Mouse (Mus musculus) embryonic facial prominence, embryonic 12.5 days (tissue): ENCODE data around the gene Lpcat3. TPM values are rescaled to one million over a fixed set of nuclear protein-coding genes. Genes with fewer than 3 reads are reported as not detected.

Experiments
- ATAC-seq: fragments of 200-750 bp; cut with Nextera tagmentation; 2 replicates; pipeline ENCODE4 v1.8.0; 2017; ENCODE audit not compliant: insufficient number of reproducible peaks, insufficient read depth, low FRiP score, low TSS enrichment
- H3K27ac ChIP-seq: fragments of 300-500 bp; sonication (generic); 2 replicates; pipeline ENCODE4 v1.5.1; 2016; ENCODE audit warnings: mild to moderate bottlenecking
- H3K27me3 ChIP-seq: fragments of 300-500 bp; sonication (generic); 2 replicates; pipeline ENCODE4 v1.6.1; 2016; ENCODE audit warnings: mild to moderate bottlenecking, moderate library complexity
- H3K36me3 ChIP-seq: fragments of 300-500 bp; sonication (generic); 2 replicates; pipeline ENCODE4 v1.6.1; 2016; ENCODE audit warnings: mild to moderate bottlenecking
- H3K4me1 ChIP-seq: fragments of 300-500 bp; sonication (generic); 2 replicates; pipeline ENCODE4 v1.6.1; 2016
- H3K4me2 ChIP-seq: fragments of 300-500 bp; sonication (generic); replicated peaks from 2 replicates; pipeline ENCODE4 v1.6.1; 2016; ENCODE audit warnings: mild to moderate bottlenecking, moderate library complexity
- H3K4me3 ChIP-seq: fragments of 300-500 bp; sonication (generic); 2 replicates; pipeline ENCODE4 v1.5.1; 2016; ENCODE audit warnings: mild to moderate bottlenecking
- H3K9ac ChIP-seq: fragments of 300-500 bp; sonication (generic); 2 replicates; pipeline ENCODE4 v1.6.1; 2016; ENCODE audit warnings: mild to moderate bottlenecking, moderate library complexity
- H3K9me3 ChIP-seq: fragments of 300-500 bp; sonication (generic); 2 replicates; pipeline ENCODE4 v1.6.1; 2016; ENCODE audit warnings: mild to moderate bottlenecking, moderate library complexity
- WGBS: fragments of 180-500 bp; shearing (Covaris S2); methylation state at CpG from one replicate; pipeline ENCODE4 v1.1.7; 2016; 5-methylcytosine and 5-hydroxymethylcytosine counted together
- microRNA counts: library from miRNA; unstranded; fragments of <30 nt; microRNA quantifications from one replicate; lab custom pipeline; 2017
- microRNA-seq: library from miRNA; unstranded; fragments of <30 nt; microRNA quantifications from one replicate; pipeline ENCODE4, GENCODE M21; 2017
- polyA plus RNA-seq: library from polyadenylated mRNA; unstranded; fragments of >200 nt; fragmentation: Nextera tagmentation; extraction: Ambion mirVana; gene quantifications from 2 replicates; pipeline ENCODE4 v1.2.1, GENCODE M21; 2016

Lpcat3 gene
- polyA plus RNA-seq, 1 experiment from 2014 or later, result 49.1 TPM

DNA sequence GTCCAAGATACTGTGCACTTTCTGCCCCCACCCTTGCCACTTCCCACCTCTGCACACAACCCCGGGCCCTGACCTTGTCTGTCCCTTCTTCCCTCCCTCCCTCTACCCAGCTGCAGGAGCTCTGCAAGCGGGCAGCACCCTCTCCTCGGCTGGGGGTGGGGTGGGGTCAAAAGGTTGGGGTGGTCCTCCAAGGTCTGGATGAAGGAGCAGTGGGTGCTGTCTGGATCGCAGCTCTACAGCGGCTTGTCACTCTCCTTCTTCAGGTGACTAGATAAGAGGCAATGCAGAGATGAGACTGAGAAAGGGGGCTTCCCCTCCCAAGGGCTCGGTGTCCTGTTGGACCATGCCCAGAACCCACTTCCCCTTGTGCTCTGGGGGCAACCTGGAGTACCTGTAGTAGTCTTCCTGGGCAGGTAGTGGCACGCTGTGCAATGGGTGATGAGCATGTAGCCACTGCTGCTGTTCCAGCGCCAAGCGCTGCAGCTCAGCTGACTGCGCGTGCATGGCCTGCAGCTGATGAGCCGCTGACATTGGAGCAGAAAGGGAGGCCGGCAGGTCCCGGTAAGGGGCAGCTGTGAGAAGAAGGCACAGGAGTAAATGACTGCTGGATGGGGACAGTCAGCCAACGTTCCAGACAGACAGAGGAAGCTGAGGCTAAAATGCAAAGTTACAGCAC, 80.2 kb downstream of the Lpcat3 start:
- Histone ChIP-seq H3K4me1 (peaks cover 44% of the 10 kb centered on the region), H3K36me3 (peaks cover 49% of the 10 kb centered on the region)

DNA sequence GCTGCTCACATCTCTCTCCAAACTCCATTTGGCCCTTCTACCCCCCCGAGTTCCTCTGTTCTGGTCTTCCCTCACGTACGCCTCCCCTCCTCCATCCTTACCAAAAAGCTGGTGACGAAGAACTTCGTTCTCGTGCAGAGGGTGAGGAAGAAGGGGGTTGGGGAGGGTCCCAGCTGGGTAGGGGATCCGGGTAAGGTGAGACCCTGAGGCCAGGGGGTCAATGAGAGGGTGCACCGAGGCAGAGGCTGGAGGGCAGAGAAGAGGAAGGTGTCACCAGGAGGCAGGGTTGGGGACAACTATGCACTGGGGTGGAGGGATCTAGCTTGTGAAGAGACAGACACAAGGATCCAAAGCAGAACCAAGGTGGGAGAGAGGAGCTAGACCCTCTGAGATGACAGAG, 80.8 kb downstream of the Lpcat3 start:
- ATAC-seq, result no peak
- H3K36me3 ChIP-seq, result peaks cover 55% of the 10 kb centered on the region
- 90% methylated on average over 8 of the region's 8 CpGs for WGBS

More for the DNA sequence above, 80.2 kb downstream of the Lpcat3 start:
- Histone ChIP-seq H3K9ac (peak overlapping the region; percentile 40; the same call in 1 of the 2 replicates), H3K9me3 (no peaks in the 10 kb centered on the region), H3K4me3 (no peak overlapping the region), H3K27ac (no peak overlapping the region), H3K27me3 (no peaks in the 10 kb centered on the region), H3K4me2 (no peak overlapping the region)
- ATAC-seq, result no peak
- WGBS, result 89% methylated on average over 15 of the region's 15 CpGs

DNA sequence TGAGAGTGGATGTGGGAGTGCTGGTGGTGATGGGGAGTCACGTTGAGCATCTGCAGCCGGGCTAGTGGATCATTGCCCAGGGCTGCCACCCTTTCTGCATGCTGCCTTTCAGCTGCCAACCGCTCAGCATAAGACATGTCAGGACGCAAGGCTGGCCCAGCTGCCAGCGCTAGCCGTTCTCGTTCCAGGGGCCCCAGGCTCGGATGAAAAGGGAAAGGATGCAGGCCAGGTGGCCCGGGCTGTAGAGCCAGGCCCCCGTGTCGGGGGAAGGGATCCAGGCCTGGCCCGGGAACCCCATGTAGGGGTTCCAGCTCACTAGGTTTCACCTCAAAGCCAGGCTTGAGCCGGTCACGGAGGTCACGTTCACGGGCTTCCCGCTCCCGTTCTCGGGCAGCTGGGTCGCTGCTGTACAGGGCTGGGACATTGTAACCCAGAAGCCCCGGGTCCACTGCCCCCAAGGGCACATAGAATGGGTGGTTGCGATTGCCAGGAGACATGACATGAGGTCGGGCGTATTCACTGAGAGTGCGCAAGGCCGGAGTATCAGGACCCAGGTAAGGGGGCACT, 82.0 kb downstream of the Lpcat3 start:
- Histone ChIP-seq H3K4me2 (peak overlapping the region; percentile 96), H3K36me3 (peaks cover 62% of the 10 kb centered on the region), H3K9ac (peak overlapping the region; percentile 83), H3K4me1 (peaks cover 31% of the 10 kb centered on the region), H3K27ac (peak overlapping the region; percentile 88), H3K4me3 (peak overlapping the region; percentile 47), H3K27me3 (no peaks in the 10 kb centered on the region), H3K9me3 (no peaks in the 10 kb centered on the region)
- ATAC-seq, result no peak; the same call in 1 of the 2 replicates
- 69% methylated on average over 26 of the region's 26 CpGs for WGBS

More for the DNA sequence above, 80.8 kb downstream of the Lpcat3 start:
- Histone ChIP-seq H3K4me3 (no peak overlapping the region), H3K4me1 (peaks cover 41% of the 10 kb centered on the region), H3K9me3 (no peaks in the 10 kb centered on the region), H3K27me3 (no peaks in the 10 kb centered on the region), H3K27ac (no peak overlapping the region), H3K4me2 (no peak overlapping the region), H3K9ac (no peak overlapping the region)

DNA sequence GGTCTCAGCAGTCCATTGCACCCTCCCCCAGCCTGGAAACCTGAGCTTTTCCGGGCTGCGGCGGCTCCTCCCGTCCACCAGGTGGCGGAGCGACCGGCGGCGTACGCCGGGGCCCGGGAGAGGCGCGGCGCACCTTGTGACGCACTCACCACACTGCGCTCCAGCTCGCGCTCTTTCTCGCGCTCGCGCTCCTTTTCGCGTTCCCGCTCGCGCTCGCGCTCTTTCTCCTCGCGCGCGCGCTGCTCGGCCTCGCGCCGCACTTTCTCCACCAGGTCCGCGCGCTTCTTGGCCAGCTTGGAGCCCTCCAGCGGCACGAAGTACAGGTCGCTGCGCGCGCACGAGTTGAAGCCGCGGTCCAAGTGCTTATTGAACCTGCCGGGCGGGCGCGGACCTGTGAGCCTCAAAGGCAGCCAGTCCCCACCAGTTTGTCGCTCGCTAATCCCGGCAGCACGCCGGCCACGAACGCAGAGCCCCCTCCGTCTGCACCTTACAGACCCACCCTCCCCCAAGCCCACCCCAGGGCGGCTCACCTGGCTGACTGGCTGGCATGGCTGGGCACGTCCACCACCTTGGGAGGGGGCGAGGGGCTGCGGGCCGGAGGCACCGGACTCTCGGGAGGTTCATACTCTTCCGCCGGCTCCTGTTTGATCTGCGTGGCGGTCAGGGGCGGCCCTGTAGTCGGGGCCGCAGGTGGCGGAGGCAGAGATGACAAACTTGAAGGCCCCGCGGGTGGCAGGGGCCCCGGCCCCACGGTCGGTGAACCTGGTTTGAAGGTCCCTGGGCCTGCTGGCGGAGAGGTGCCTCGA, 82.9 kb downstream of the Lpcat3 start:
- Histone ChIP-seq H3K36me3 (peaks cover 64% of the 10 kb centered on the region), H3K4me3 (peak overlapping the region; percentile 47), H3K9me3 (no peaks in the 10 kb centered on the region), H3K27ac (peak overlapping the region; percentile 88), H3K4me2 (peak overlapping the region; percentile 96), H3K27me3 (no peaks in the 10 kb centered on the region), H3K9ac (peak overlapping the region; percentile 83), H3K4me1 (peaks cover 28% of the 10 kb centered on the region)
- ATAC-seq, result peak; percentile 77
- 1% methylated on average over 76 of the region's 85 CpGs for WGBS

DNA sequence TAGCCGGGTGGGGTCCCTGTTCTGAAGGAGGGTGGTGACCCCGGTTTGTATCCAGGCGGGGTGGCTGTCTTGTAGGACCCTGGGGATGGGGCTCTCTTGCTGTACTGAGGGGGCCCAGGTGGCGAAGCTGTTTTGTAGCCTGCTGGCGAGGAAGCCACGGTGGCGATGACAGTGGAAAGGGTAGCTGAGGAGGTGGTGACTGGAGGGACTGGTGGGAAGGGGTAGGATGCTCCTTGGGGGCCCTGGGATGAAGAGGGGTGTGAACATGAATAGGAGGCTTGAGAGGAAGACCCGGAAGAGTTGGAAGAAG, 83.4 kb downstream of the Lpcat3 start:
- Histone ChIP-seq H3K4me2 (peak overlapping the region; percentile 96), H3K4me1 (peaks cover 28% of the 10 kb centered on the region), H3K27ac (peak overlapping the region; percentile 88), H3K9me3 (no peaks in the 10 kb centered on the region), H3K36me3 (peaks cover 64% of the 10 kb centered on the region), H3K4me3 (peak overlapping the region; percentile 47), H3K9ac (peak overlapping the region; percentile 83), H3K27me3 (no peaks in the 10 kb centered on the region)
- 0 out of 2 replicates have a peak, but pooled peaks have one; percentile 0 for ATAC-seq
- 20% methylated on average over 8 of the region's 8 CpGs for WGBS

DNA sequence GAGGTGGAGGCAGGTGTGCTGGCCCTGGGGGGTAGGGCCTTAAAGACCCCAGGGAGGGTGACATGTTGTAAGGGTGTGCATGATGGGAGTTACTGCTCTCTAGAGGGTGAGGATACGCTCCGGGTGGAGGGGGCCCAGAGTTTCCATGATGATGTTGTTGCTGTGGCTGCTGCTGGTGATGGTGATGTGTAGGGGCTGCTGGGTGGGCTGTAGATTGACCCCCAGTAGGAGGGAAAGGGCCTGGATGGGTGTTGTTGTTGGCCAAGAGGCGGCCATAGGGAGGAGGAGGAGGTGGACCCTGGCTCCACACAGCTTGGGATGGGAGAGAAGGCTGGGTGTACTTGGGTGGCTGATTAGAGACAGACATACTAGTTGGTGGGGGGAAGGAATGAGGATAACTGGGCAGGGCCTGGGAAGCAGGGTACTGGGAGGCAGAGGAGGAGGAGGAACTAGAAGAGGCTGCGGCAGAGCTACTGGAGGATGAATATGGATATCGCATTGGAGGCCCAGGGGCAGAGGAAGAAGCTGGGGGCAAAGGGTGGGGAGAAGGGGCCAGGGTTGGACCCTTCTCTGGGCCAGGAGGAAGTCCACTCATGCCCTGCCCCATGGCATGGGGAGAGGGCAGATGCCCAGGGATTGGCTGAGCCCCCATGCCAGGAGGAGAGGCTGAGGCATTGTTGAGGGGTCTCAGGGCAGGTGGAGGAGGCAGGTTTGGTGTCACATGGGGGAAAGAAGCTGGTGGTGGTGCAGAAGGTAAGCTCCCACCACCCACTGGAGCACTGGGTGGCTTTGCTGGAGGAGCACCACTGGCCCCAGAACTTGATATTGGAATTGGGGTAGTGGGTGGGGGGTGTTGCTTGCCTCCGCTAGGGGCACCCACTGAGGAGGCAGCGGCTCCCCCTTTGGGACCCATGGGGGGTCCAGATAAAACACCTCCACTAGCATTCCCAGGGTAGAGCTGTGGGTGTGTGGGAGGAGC, 84.1 kb downstream of the Lpcat3 start:
- peak overlapping the region; percentile 96 for H3K4me2 ChIP-seq
- no peaks in the 10 kb centered on the region for H3K27me3 ChIP-seq
- H3K9ac ChIP-seq, result peak overlapping the region; percentile 83; the same call in 1 of the 2 replicates
- H3K9me3 ChIP-seq, result no peaks in the 10 kb centered on the region
- WGBS, result 91% methylated on average over 7 of the region's 7 CpGs
- H3K4me3 ChIP-seq, result peak overlapping the region; percentile 47; the same call in 1 of the 2 replicates
- ATAC-seq, result no peak
- H3K27ac ChIP-seq, result peak overlapping the region; percentile 37; the same call in 1 of the 2 replicates
- peaks cover 64% of the 10 kb centered on the region for H3K36me3 ChIP-seq
- peaks cover 23% of the 10 kb centered on the region for H3K4me1 ChIP-seq

DNA sequence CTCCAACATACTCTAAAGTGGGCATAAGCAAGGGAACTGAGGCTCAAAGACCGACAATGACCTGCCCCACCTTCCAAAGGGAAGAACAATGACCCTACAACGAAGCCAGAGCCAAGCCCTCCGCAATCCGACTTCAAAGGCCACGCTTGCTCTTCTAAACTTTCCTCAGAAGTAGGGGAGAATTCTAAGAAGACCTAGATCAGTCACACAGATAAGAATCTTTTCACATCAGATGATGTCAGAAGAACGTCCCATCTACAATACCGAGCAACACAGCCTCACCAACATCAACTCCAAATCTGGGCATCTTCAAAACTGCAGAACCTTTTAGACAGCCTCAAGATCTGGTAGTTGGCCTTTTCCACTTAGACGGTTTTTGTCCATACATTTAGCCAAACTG, 87.6 kb downstream of the Lpcat3 start:
- no peak for ATAC-seq
- Histone ChIP-seq H3K27ac (no peak overlapping the region), H3K4me1 (peaks cover 30% of the 10 kb centered on the region), H3K4me3 (no peak overlapping the region), H3K4me2 (no peak overlapping the region), H3K36me3 (peaks cover 37% of the 10 kb centered on the region), H3K9me3 (no peaks in the 10 kb centered on the region), H3K27me3 (no peaks in the 10 kb centered on the region), H3K9ac (no peak overlapping the region)
- WGBS, result 88% methylated on average over 8 of the region's 8 CpGs

DNA sequence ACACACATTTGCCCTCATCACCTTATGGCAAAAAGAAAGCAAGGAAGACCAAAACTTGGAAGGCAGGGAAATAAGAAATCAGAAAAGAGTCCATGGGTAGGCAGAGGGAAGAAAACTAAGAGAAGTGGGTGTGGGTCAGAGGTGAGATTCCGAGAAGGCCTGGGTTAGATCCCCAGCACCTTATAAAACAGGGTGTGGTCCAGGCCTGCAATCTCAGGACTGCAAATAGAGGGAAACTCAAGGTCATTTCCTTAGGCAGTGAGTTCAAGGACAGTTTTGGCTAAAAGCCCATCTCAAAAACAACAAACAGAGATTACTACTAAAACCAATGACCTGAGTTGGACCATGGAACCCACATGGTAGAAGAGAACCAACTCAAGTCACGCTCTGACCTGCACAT, 91.0 kb downstream of the Lpcat3 start:
- peaks cover 34% of the 10 kb centered on the region for H3K4me1 ChIP-seq
- H3K4me2 ChIP-seq, result peak overlapping the region; percentile 78; the same call in 1 of the 2 replicates
- peaks cover 13% of the 10 kb centered on the region for H3K36me3 ChIP-seq
- no peak for ATAC-seq
- H3K9me3 ChIP-seq, result no peaks in the 10 kb centered on the region
- no peak overlapping the region for H3K27ac ChIP-seq
- no peaks in the 10 kb centered on the region for H3K27me3 ChIP-seq
- WGBS, result 85% methylated on average over 2 of the region's 2 CpGs
- no peak overlapping the region for H3K4me3 ChIP-seq
- no peak overlapping the region for H3K9ac ChIP-seq

MicroRNAs within 50 kb of the gene (microRNA counts, 519-probe panel; counts per million panel counts)
- microRNA mmu-miR-141 (lab: Ali Mortazavi, UCI) (3,298 counts per million, percentile 72 among the panel's probes with 10 or more counts), microRNA mmu-miR-200c (lab: Ali Mortazavi, UCI) (5,481 counts per million, percentile 90 among the panel's probes with 10 or more counts)

Small RNAs within 50 kb of the gene (microRNA-seq; reads per million reads assigned to microRNA genes)
- gene Mir141 (657 reads per million, percentile 73 among the genes with 10 or more reads in this experiment), gene Mir200c (5,297 reads per million, percentile 90 among the genes with 10 or more reads in this experiment)

Other genes with a start within 250 kb of the Lpcat3 start
- gene Pex5, start 248.0 kb upstream of the Lpcat3 start, polyA plus RNA-seq, result 59.1 and 64.5 TPM in 2 replicates
- gene Clstn3, start 198.2 kb upstream of the Lpcat3 start, polyA plus RNA-seq, result 13.1 and 13.8 TPM in 2 replicates
- 0.24 and 0.45 TPM in 2 replicates for gene C1rl, start 169.9 kb upstream of the Lpcat3 start, polyA plus RNA-seq
- gene C1ra, start 150.6 kb upstream of the Lpcat3 start, polyA plus RNA-seq, result 0.55 and 0.57 TPM in 2 replicates
- gene C1s1, start 120.7 kb upstream of the Lpcat3 start, polyA plus RNA-seq, result 1.1 and 1.4 TPM in 2 replicates
- gene C1rb, start 92.7 kb upstream of the Lpcat3 start, polyA plus RNA-seq, result not detected in 2 replicates
- not detected in 2 replicates for gene C1s2, start 26.9 kb upstream of the Lpcat3 start, polyA plus RNA-seq
- gene Emg1, start 49.2 kb downstream of the Lpcat3 start, polyA plus RNA-seq, result 192 and 199 TPM in 2 replicates
- gene Phb2, start 49.3 kb downstream of the Lpcat3 start, polyA plus RNA-seq, result 359 and 370 TPM in 2 replicates
- 6.7 TPM in 2 replicates for gene Ptpn6, start 75.7 kb downstream of the Lpcat3 start, polyA plus RNA-seq
- 498 and 530 TPM in 2 replicates for gene Grcc10, start 78.3 kb downstream of the Lpcat3 start, polyA plus RNA-seq
- gene Gm45234, start 93.0 kb downstream of the Lpcat3 start, polyA plus RNA-seq, result not detected in 2 replicates
- gene Atn1, start 93.5 kb downstream of the Lpcat3 start, polyA plus RNA-seq, result 20.1 and 20.5 TPM in 2 replicates
- 9.7 and 10.2 TPM in 2 replicates for gene Eno2, start 106.6 kb downstream of the Lpcat3 start, polyA plus RNA-seq
- 0.59 and 1.0 TPM in 2 replicates for gene Lrrc23, start 116.7 kb downstream of the Lpcat3 start, polyA plus RNA-seq
- gene Spsb2, start 145.6 kb downstream of the Lpcat3 start, polyA plus RNA-seq, result 7.8 and 10.5 TPM in 2 replicates
- 615 and 621 TPM in 2 replicates for gene Tpi1, start 151.3 kb downstream of the Lpcat3 start, polyA plus RNA-seq
- gene Usp5, start 166.5 kb downstream of the Lpcat3 start, polyA plus RNA-seq, result 191 and 197 TPM in 2 replicates
- gene Cdca3, start 166.5 kb downstream of the Lpcat3 start, polyA plus RNA-seq, result 157 and 166 TPM in 2 replicates
- gene Gnb3, start 177.2 kb downstream of the Lpcat3 start, polyA plus RNA-seq, result 0.58 and 1.0 TPM in 2 replicates
- gene P3h3, start 194.7 kb downstream of the Lpcat3 start, polyA plus RNA-seq, result 61.7 and 68.9 TPM in 2 replicates
- 3.4 and 3.6 TPM in 2 replicates for gene Gpr162, start 201.0 kb downstream of the Lpcat3 start, polyA plus RNA-seq
- gene Cd4, start 225.2 kb downstream of the Lpcat3 start, polyA plus RNA-seq, result 0.09 and 0.39 TPM in 2 replicates
- 3.1 and 4.1 TPM in 2 replicates for gene Lag3, start 248.7 kb downstream of the Lpcat3 start, polyA plus RNA-seq